Mouse (Mus musculus) heart, postnatal 0 days (tissue): ENCODE results near the gene Plcl1.

Source experiments
- CTCF ChIP-seq: IDR thresholded peaks from 2 replicates; pipeline ENCODE4 v1.5.1; 2016; ENCODE audit warnings: antibody characterized with exemption, control low read depth, low read depth
- EP300 ChIP-seq: IDR thresholded peaks from 2 replicates; pipeline ENCODE4 v1.6.1; 2016; ENCODE audit warnings: antibody characterized with exemption, low read depth

DNA sequence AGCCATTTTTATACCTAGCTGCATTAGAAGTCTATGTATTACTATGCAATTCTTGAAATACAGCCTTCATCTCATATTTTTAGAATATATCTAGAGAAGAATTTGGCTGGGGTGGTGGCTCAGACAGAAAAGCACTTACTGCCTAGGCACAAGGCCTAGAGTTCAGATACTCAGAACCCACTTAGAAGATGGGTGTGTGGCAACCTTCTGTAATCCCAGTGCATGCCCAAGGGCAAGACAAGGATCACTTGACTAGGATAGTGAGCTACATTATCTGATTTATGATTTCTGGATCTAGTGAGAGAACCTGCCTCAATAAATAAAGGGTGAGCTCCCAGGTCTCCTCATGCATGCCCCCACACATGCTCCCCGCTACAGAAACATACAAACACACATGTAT is 294.3 kb downstream of the Plcl1 start:
- TF ChIP-seq CTCF, result no peak
- TF ChIP-seq EP300, result no peak
